Mouse (Mus musculus) ovary, postnatal 36 days (tissue): Measurements from ENCODE around the gene Gmcl1.
A peak's percentile ranks its signal among the peaks of the same experiment; 100 is the strongest.

Experiments
- DNase-seq: peaks from one replicate; pipeline ENCODE4 v3.0.0; 2022; ENCODE audit warnings: low spot score, mixed read lengths

Gmcl1 gene

DNA sequence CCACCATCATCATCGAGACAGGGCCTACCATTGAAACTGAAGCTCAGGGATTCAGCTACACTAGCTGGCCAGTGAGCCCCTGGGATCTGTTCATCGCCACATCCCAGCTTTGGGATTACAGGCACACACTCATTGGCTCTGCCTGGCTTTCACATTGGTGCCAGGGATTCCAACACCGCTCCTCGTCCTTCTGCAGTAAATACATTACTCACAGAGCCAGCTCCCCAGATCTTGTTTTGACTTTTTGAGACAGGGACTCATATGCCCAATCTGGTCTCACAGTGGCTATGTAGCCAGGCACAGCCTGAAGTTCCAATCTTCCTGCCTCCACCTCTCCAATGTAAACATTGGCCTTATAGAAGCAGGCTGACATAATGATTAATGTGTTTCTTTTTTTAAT, 3.1 kb upstream of the Gmcl1 start:
- DNase-seq: no peak

DNA sequence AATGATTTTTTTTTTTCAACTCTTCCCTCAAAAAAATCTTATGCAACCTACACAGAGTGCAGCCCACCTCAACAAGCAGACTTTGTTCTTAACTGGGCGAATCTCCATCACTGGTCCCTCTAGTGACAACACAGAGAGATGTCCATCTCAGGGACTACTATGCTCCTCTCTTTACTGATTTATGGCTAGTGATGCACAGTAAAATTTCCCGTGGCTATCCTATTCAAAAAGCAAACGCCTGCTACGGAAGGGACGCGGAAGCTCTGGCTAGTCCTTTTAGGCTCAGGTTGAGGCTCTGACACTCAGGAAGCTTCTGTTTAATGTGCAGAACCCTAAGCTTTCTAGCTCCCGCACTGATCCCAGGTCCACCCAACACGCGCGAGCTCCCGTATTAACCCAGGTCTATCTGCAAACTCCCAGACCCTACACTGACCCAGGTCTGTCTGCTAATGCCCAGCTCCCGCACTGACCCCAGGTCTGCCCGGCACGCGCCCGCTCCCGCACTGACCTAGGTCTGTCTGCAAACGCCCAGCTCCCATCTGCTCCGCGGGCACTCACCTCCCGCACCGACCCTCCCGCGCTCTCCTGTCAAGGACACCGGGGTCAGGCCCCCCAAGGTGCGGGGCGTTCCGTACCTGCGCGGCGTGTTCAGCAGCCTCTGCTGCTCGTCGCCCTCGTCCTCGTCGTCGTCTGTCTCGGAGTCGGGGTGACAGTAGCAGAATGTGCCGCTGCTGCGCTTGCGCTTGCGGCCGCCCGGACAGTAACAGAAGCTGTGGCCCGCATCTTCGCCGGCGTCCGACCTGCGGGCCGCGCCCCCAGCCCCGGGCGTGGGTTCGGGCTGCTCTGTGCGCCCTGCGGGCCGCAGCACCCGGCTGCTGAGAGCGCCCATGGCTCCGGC, 658 bp downstream of the Gmcl1 start:
- no peak for DNase-seq

DNA sequence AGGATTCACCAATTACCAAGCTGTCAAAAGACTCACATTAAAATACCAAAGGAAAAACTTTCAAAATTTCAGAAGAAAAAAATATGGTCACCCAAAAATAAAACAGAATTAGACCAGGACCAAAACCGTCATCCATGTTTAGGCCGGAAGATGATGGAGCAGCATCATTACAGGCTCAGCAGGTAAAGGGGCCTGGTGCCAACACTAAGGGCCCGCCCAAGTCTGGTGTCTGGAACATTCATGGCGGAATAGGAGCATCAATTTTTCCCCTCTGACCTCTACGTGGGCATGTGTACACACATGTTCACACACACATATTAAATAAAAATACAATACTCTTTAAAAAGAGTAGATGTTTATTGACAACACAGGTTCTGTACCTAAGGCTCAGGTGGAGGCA, 4.5 kb downstream of the Gmcl1 start:
- no peak for DNase-seq

DNA sequence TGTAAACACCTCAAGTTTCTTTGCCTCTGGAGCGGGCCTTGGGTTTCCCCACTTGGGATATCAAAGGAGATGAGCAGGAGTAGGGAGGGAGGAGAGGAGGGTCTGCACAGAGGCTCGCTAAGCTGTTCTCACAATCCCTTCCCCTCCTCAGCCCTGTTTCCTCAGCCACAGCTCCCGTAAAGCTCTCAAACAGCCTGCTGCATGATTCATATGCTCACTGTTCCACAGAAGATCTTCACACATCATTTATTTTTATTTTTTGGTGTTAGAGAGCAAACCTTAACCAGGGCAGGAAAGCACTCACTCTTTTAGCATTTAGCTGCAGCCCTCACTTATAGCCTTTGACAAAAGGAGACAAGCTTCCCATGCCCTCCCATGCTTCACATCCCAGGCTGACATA, 11.2 kb downstream of the Gmcl1 start:
- DNase-seq: no peak

DNA sequence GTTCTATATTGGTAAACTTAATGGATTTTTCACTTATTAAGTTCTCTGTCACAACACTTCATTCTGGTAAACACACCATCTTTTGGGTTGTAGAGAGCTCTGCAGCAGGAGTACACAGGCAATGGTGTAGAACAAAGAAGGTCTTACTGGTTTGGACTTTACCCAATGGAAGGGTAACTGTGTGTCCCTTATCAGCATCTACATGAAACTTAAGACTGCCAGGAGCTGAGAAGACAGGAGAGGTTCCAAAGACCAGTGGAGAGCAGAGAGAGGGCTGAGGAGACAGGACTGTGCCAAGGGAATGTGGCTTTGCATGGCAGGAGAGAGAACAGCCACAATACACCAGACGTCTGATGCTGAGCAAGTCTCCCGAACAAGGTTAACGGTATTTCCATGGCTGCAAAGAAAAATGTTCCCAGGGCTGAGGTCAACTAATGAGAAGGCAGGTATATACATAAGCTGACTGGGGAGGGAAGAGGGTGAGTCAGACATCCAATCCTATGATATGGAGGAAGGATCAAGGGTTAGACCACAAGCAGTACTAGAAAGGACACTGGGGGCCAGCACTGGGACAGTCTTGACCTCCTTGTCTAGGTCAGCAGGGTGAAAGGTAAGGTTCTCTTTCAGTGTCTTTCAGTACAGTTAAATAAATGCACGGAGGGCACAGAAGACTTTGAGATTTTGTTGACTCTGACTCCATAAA, 25.0 kb downstream of the Gmcl1 start:
- no peak for DNase-seq

DNA sequence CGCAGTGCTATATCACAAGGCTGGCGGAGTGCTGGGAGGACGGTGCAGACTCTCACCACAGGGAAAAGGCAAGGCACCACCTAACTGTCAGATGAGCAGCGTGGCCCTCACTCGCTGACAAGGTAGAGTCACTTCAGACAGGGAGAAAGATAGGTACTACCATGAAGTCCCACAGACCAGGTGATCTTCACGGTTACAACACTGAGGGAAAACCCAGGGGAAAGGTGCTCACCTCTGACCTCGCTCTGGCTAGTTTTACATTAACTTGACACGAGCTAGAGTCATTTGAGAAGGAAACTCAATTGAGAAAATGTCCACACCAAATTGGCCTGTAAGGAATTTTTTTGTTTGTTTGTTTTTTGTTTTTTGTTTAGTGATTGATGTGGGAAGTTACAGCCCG, 30.6 kb downstream of the Gmcl1 start:
- DNase-seq: no peak

DNA sequence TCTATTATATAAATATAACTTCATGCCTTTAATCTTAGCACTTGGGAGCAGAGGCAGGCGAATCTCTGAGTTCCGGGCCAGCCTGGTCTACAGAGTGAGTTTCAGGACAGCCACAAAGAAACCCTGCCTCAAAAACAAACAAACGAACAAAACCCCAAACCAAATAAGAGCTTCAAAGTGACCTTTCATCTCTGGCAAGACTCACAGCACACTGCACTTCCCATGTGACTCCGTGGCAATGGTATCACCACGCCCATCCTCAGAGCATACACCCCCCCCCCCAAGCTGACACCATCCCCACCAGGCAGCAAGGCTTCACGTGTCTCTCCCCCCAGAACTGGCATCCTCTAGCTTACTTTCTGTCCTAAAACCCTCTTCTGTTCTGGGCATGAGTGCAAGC, 35.3 kb downstream of the Gmcl1 start:
- no peak for DNase-seq

DNA sequence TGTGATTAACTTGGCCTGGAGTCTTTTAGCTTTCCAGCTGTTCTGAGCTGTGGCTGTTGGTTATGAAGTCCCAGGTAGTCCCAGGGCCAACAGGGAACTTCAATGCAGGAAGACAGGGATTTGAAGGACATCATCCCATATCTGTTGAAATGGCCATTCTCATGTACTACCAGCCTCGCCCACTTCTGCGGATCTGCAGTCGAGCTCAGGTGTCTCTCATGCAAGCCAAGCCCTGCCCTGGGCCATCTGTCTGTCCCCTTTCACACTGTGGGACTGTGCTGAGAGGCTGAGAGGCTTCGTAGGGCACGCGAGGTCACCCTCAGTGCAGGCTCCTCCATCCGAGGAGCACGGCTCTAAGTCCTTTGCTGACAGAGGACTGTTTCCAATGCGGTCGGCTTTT, 37.0 kb downstream of the Gmcl1 start:
- DNase-seq: no peak

DNA sequence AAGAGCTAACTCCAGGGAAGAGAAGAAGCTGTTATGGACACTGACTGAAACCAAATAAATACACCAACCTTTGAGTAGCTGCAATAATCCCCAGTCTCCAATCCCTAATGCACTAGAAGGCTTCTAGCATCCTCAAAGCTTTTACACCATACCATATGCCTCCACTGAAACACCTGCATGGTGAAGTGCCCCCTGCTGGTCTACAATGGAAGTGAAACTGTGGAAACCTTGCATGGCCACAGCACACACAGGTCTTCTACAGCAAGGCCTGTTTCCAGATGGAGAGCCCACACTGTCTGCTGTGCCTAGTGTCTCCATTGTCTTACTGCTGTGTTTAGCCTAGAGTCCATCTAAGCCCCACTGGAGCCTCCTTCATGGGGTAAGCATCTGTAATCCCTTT, 38.7 kb downstream of the Gmcl1 start:
- DNase-seq: peak; percentile 20

DNA sequence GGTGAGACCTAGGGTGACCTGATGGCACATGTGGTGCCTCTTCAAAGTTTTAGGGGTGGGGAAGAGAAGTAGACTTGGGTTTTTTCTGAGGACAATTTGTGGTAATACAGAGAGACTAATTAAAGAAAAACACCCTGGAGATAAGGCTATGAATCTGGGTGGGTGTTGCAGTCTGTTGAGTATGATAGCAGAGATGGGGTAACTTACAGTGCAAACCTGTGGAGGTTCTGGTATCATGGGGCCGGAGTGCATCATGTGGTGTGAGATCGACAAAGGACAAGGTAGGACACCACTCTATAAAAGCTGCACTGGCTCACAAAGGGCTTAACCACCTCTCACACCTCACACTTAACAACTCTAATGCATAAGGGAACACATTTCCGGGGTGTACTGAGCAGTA, 43.5 kb downstream of the Gmcl1 start:
- no peak for DNase-seq

DNA sequence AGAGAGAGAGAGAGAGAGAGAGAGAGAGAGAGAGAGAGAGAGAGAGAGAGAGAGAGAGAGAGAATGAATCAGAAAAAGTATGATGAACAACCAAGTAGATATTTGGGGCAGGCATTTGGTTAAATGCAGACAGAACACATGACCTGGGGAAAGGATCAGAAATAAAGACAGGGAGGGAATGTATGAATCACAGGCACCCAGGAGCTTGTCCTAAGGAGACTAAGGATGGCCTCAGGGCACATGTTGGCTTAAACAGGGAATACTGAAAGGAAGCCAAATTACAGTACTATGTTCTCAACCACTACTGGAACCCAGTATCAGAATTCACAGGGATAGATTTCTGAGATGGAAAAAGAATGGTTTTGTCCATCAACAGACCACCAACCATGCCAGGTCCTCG, 46.2 kb downstream of the Gmcl1 start:
- DNase-seq: no peak

DNA sequence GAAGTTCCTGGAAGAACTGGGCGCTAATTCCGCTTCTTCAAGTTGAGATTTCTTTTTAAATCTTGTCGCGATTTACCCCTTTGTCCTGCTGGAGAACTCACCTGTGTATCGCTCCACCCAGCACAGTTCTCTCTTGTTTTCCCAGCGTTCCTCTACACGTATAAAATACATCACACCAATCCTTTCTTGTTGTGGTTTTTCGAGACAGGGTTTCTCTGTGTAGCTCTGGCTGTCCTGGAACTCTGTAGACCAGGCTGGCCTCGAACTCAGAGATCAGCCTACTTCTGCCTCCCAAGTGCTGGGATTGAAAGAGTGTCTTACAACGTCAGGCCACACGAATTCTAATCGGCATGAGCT, 48.5 kb downstream of the Gmcl1 start:
- DNase-seq: no peak

DNA sequence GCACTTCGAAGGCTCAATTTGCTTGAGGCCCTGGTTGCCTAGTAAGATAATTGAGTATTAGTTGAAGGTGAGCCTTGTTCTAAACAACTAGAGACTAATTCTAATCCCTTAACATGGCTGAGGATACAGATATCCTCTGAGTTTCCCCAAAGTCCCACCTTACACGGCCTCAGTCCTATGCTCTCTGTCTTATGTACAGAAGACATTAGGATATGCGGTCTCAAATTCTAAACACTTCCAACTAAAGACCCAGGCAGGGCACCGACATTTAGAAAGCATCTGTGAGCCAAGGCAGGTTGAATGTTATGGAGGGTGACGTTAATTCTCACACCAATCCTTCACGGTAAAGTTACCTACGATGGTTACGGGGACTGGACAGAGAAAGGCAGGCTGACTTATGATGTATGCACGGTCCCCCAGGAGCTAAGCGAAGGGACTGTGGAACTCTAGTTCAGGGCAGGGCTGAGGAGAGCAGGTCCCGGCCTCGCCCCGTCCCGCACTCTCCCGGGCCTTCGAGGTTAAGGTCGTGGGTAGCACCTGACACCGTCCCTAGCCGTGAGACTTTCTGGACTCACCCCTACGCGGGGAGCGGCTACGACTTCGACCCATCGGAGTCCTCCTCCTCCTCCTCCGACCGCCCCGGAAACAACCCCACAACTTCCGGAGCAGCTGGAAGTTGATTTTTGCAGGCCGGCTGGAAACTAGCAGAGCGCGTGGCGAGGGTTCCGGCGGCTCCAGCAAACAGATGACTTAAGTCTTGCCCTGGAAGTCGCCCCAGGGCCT, 49.1 kb downstream of the Gmcl1 start, which contains the start of gene Snrnp27:
Gene Snrnp27, minus strand, starts transcription at position 651 of the 783 bp plus-strand sequence.
- peak; percentile 90 for DNase-seq

DNA sequence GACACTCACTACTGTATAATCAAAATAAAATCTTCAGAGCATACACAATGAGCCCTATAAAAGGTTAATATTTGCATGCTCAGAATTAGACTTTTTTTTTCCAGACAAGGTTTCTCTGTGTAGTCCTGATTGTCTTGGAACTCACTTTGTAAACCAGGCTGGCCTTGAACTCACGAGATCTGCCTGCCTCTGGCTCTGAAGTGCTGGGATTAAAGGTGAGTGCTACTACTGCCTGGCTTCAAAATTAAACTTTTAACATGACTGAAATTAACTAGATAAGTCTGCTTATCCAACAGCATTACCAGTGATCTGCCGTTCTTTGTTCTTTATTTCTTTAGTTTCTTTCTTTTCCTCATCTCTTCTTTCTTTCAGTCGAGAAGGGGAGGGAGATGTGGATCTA, 51.9 kb downstream of the Gmcl1 start:
- DNase-seq: no peak

DNA sequence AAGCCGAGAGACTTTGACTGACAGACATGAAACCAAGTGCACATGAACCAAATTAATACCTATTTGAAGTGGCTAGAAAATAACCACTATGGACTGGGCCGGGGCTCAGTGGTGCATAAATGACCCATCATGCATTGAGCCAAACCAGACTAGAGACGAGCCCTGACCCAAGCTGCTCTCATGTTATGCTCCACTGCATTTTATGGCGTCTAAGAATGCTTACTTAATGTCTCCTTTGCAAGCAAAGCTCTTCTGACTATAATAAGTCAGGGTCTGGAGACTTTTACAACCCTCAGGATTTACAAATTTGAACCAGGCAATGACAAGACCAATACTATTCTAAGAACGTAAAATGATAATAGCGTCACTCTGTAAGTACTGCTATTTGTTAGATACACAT, 54.8 kb downstream of the Gmcl1 start:
- no peak for DNase-seq

DNA sequence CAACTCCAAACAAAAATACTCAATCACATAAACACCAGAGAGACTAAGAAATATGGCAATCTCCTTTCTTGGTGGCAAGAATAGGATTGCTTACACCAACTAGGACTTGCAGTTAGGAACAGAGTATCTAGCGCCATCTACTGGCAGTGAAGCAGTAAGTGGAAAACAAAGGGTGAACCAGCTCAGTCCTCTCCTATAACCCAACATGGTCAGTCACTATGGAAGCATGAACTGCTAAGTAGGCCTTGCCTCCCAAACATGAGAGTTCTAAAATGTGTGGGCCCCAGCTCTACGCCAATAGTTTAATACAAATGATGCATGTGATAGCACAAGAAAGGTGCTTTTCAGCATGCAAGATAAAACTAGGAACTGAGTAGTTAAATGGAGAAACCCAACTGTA, 62.3 kb downstream of the Gmcl1 start:
- DNase-seq: no peak

DNA sequence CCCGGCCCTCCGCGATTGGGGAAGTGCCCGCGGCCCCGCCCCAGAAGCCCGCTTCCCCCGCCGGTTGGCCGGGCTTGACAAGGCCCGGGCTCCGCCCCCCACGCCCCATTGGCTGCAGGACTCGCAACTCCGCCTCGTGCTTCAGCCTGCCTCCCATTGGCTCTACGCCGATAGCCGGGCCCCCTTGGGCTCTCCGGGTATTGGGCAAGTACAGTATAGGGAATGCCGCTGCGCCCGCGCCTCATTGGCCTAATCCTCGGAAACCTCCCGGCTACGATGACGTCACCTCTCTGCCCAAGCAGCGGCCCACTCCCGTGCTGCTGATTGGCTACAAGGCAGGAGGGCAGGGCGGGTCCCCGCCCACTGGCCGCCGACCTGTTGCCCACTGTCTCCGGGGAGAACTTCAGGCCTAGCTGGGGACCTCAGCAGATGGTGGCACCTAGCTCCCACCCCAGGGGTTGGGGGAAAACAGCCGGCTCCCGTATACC, 63.9 kb downstream of the Gmcl1 start:
- DNase-seq: peak; percentile 100

DNA sequence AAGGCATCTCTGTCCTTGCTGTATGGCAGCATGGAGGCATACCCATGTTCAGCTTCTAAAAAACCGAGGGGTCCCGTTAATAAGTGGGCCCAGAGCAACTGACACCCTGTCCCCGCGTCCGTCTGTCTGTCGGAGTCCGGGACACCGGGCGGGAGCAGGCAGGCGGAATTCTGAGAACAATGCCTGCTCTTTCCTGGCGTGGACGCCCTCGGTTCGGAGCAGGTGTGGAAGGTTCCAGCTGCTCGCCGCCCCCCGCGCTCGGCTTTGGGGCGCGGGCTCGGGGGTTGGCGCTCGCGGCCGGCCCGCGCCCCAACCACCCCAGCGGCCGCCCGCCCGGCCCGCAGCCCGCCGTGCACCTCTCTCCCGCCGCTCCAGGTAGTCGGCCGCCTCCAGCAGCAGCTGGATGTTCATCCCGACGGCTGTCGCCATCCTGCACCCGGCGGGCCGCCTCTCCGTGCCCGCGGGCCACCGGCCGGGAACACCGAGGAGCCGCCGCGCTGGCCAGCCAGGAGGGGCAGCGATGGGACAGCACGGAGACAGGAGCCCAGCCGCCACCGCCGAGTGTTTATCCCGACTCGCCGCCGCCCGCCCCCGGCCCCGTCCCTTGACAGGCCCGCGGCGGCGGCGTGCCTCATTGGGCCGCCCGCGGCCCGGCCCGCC, 64.5 kb downstream of the Gmcl1 start, which contains the start of gene Mxd1:
Gene Mxd1, minus strand, starts transcription at position 582 of the 660 bp plus-strand sequence.
- DNase-seq: no peak

DNA sequence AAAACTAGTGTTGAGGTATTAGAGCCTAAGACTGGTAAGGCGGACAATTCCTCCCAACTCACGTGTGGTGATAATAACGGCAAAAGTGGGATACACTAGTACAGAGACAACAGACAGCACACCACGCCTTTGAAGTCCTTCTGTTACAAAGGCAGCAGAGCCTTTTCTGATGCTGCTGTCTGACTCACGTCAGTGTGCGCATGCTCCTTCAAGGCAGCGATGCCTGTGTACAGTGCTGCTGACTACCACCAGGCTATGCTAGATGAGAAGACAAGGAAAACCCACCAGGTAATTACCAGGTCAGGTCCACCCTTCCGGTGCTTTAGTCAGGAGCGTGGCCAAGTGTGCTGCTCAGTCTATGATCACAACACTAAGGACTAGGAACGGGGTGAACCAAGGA, 66.1 kb downstream of the Gmcl1 start:
- no peak for DNase-seq

DNA sequence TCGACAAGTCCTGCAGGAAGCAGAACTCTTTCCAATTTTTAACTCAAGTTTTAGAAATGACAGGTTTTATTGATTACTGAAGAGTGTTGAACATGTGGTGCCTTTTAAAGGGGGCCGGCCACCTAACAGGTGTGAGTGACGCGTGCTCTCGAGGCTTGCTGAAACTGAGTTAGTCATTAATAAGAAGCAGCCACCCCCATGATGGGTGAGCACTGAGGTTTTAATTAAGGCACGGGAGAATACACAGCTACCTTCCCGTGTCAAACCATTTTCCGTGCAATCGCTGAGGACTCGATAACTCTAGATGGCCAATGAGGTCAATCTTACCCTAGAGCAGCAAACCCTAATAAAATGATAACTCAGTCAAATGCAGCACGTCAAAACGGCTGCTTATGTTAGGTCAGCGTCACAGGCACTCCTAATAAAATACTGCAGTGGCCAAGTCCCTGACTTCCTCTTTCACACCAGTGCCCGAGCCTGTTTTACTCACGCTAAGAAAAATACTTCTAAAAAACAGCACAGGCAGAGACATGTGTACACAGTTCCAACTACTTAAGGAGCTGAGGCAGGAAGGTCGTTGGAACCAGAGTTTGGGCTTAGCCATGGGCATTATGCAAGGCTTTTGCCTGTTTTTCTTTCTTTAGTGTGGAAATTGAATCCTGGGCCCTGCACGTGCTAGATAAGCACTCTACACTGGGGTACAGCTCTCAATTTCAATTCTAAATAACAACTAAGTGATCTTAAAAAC, 67.4 kb downstream of the Gmcl1 start:
- no peak for DNase-seq

DNA sequence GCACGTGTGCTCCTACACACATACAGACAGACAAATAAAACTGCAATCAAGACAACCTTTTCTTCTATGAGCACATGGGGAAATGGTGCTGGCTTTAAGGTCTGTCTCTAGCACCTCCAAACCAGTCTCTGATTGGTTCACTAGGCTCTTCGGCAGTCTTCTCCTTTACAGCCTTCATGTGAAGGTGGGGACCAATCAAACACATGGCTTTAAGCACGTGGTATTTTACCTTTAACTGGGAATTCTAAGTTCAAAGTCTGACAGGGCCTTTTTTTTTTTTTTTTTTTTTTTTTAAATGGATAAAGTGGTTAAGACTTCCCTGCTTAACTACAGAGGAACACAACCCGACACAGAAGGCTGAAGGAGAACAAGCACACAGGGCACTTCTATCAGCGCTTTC, 68.1 kb downstream of the Gmcl1 start:
- no peak for DNase-seq
